Mouse (Mus musculus): ENCODE measurements around the gene Uspl1. TPM values are rescaled to one million over a fixed set of nuclear protein-coding genes. Genes with fewer than 3 reads are reported as not detected.
A peak's percentile ranks its signal among the peaks of the same experiment; 100 is the strongest.

The Uspl1 gene
- polyA plus RNA-seq, 1 experiment from 2014 or later = 53.7 TPM

DNA sequence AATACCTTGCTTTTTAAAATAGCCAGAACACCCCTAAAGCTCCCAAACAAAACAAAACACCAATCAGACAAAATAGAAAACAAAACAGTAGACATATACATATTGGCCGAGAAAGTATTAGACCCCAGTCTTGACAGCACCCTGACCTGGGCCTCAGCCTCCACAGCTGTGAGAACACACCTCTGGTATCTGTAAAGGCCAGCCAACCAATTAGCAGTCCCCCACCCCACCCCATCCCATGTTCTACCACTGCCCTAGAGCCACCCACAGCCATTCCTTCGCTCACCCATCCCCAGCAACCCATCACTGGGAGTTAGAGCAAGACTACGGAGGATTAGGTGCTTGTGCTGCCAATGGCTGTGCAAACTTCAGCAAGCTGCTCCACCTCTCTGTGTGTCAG is 33.3 kb upstream of the Uspl1 start:
- Histone ChIP-seq H3K27ac (no peak overlapping the region), H3K36me3 (no peaks in the 10 kb centered on the region), H3K4me1 (peaks cover 5% of the 10 kb centered on the region; the same call in 1 of the 2 replicates), H3K9me3 (no peaks in the 10 kb centered on the region), H3K4me3 (no peak overlapping the region), H3K27me3 (ENCODE audit: insufficient read depth, poor library complexity, severe bottlenecking) (no peaks in the 10 kb centered on the region)
- DNase-seq (ENCODE audit: low spot score) = no peak
- 86% methylated on average over 3 of the region's 3 CpGs for WGBS

DNA sequence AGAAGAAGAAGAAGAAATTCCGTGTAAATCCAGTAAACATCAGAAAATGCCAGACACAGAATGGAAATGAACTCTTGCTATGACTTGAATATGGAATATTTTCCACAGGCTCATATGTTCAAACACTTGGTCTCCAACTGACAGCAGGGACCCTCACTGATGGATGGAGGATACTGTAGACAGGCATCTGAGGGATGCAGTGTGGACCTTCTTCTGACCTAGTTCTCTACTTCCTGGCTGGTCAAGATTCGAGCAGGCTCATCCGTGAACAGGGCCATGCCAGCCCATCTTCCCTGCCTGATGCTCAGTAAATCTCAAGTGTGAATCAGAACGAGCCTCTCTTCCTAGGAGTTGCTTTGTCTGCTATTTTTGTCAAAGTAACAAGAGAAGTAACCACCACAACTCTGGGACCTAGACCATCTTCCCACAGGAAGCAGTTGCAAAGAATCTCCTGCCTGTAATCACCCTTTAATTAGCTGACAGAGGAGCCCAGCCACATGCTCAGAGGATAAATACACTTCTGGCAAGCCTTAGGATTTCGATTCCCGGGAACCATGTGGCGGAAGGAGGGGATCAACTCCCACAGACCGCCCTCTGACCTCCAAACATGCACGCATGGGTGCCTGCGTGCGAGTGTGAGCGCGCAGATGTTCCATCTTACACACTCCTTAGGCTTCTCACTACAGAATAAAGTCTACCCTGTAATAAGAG is 31.9 kb upstream of the Uspl1 start:
- Histone ChIP-seq H3K27ac (peak overlapping the region; percentile 44; the same call in 1 of the 2 replicates), H3K4me1 (peaks cover 5% of the 10 kb centered on the region; the same call in 1 of the 2 replicates), H3K4me3 (no peak overlapping the region), H3K27me3 (ENCODE audit: insufficient read depth, poor library complexity, severe bottlenecking) (no peaks in the 10 kb centered on the region), H3K9me3 (no peaks in the 10 kb centered on the region), H3K36me3 (no peaks in the 10 kb centered on the region)
- WGBS = 63% methylated on average over 13 of the region's 13 CpGs
- peak; percentile 58 for DNase-seq (ENCODE audit: low spot score)

DNA sequence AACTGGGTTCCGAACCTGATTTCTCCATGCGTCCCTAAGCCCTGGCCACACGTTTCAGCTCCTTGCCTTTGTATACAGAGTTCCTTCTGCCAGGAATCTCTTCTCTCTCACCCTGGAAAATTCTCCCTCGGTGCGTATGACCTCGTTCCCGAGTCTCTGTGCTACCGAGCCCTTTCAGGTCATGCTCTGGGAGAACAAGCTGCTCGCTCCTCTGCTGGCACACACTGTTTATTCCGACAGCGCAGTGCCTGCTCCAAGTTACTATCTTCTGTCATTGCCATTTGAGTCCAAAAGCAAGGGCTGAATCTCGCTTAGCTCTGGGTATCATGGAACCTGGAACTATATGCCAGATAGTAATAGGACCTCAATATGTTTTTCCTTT is 31.4 kb upstream of the Uspl1 start:
- H3K27ac ChIP-seq = peak overlapping the region; percentile 44; the same call in 1 of the 2 replicates
- WGBS = 70% methylated on average over 12 of the region's 12 CpGs

DNA sequence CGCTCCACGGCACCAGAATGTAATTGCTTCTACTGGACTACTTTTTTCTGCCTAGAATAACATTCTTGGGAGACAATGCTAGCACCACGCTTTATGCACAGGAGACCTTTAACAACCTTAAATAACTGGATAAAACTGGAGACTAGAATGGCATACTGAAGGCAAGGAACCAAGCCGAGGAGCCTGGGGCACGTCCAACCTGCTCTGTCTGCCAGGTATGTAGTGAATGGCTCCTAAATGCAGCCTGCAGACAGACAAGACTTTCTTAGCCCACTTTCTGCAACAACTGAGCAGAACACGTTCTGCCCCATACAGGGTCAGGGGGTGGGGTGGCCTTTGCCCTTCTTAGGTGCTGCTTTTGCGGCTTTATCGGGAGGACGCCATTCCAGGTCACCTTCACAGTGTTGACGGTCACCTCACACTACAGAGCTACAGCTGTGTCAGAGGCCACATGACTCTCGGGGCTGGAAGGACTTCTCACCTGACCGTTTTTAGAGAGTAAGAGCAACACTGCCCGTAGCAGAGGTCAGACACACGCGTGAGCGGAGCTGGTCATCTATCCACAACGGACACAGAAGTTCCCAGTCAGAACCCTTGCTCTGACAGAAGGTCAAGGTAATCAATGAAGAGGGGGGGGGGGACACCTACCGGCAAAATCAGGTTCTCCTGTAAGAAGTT is 27.1 kb upstream of the Uspl1 start:
- Histone ChIP-seq H3K9me3 (no peaks in the 10 kb centered on the region), H3K27ac (no peak overlapping the region), H3K36me3 (no peaks in the 10 kb centered on the region), H3K27me3 (ENCODE audit: insufficient read depth, poor library complexity, severe bottlenecking) (no peaks in the 10 kb centered on the region), H3K4me3 (no peak overlapping the region), H3K4me1 (0 out of 2 replicates have a peak, but pooled peaks cover 5% of the 10 kb centered on the region)
- peak; percentile 67 for DNase-seq (ENCODE audit: low spot score)
- 78% methylated on average over 18 of the region's 18 CpGs for WGBS

More for the DNA sequence above, 31.4 kb upstream of the Uspl1 start:
- no peak overlapping the region for H3K4me3 ChIP-seq
- peak; percentile 70 for DNase-seq (ENCODE audit: low spot score)
- H3K4me1 ChIP-seq = peaks cover 5% of the 10 kb centered on the region; the same call in 1 of the 2 replicates
- H3K9me3 ChIP-seq = no peaks in the 10 kb centered on the region
- H3K36me3 ChIP-seq = no peaks in the 10 kb centered on the region
- H3K27me3 ChIP-seq (ENCODE audit: insufficient read depth, poor library complexity, severe bottlenecking) = no peaks in the 10 kb centered on the region

DNA sequence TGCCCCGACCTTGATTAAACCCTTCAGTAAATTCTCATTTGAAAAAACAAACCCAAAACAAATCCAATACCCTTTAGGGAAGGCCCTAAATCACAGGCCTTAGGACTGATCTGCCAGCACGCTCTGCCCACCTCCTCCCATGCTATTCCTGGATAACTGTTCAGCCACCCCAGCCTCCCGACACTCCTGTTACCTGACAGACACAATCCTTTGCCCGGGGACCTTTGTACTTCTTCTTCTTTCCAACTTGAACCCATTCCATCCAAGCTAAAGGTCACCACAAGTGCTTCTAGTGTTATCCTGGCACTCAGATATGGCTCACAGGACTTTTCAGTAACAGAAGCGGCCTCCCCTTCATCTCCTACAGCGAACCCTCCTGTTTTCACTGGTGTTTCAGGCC is 25.1 kb upstream of the Uspl1 start:
- Histone ChIP-seq H3K4me1 (no peaks in the 10 kb centered on the region), H3K9me3 (no peaks in the 10 kb centered on the region), H3K4me3 (no peak overlapping the region), H3K27me3 (ENCODE audit: insufficient read depth, poor library complexity, severe bottlenecking) (no peaks in the 10 kb centered on the region), H3K36me3 (no peaks in the 10 kb centered on the region), H3K27ac (no peak overlapping the region)
- peak; percentile 68 for DNase-seq (ENCODE audit: low spot score)
- WGBS = 77% methylated on average over 6 of the region's 6 CpGs

DNA sequence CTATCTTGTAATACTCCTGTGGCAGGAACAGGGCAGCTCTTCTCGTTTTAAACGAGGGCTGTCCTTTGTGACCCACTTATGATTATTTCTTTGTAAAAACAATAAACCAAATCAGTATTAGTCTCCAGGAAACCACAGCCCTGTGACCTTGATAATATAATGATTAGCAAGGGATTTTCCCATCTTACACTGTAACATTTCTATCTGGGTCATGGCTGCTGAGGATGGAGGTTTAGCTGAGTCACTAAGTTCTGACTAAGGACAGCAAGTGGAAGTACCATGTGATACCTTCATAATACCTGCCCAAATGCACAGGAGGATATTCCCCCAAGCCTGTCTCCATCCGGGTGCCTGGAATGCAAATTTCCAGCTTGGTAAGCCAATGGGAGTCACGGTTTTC is 23.7 kb upstream of the Uspl1 start:
- 72% methylated on average over 4 of the region's 4 CpGs for WGBS
- H3K36me3 ChIP-seq = no peaks in the 10 kb centered on the region
- DNase-seq (ENCODE audit: low spot score) = peak; percentile 36

DNA sequence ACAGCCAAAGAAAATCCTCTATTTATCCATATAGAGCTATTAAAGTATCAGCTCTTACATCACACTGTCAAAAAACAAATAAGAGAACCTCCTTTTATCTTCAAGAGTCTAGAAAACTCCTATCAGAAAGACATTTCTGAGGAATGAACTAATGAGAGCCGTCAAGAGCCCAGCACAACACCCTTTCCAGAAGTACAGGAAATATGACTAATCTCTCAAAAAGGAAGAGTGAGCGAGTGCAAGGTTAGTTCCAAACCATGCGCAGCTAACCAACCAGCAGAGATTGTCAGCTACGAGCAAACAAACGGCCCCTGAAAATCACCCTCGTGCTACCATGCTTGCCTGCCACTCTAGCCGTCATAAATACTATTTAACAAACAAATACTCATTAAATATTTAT is 21.3 kb upstream of the Uspl1 start:
- peak; percentile 63 for DNase-seq (ENCODE audit: low spot score)
- WGBS = 58% methylated on average over 7 of the region's 7 CpGs
- H3K4me3 ChIP-seq = no peak overlapping the region
- H3K27me3 ChIP-seq (ENCODE audit: insufficient read depth, poor library complexity, severe bottlenecking) = no peaks in the 10 kb centered on the region
- H3K27ac ChIP-seq = no peak overlapping the region
- no peaks in the 10 kb centered on the region for H3K36me3 ChIP-seq
- no peaks in the 10 kb centered on the region for H3K4me1 ChIP-seq
- H3K9me3 ChIP-seq = no peaks in the 10 kb centered on the region

More for the DNA sequence above, 23.7 kb upstream of the Uspl1 start:
- Histone ChIP-seq H3K9me3 (no peaks in the 10 kb centered on the region), H3K4me1 (no peaks in the 10 kb centered on the region), H3K27me3 (ENCODE audit: insufficient read depth, poor library complexity, severe bottlenecking) (no peaks in the 10 kb centered on the region), H3K27ac (no peak overlapping the region), H3K4me3 (no peak overlapping the region)

DNA sequence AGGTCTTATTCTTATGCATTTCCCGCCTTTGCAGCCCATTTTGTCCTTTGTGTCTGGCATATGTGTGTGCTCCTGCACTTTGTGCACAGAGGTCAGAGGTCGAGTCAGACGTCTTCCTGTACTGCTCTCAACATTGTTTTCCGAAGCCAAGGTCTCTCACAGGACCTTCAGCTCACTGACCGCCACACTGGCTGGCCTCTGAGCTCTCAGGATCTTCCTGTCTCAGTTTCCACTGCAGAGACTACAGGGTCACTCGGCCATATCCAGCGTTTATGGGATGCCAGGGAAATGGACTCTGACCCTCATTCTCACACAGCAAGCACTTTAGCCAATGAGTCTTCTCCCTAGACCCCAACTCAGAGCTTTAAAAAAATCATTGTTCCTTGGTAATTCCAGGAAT is 19.3 kb upstream of the Uspl1 start:
- Histone ChIP-seq H3K27ac (peak overlapping the region; percentile 56; the same call in 1 of the 2 replicates), H3K9me3 (no peaks in the 10 kb centered on the region), H3K4me3 (no peak overlapping the region), H3K36me3 (no peaks in the 10 kb centered on the region), H3K4me1 (no peaks in the 10 kb centered on the region), H3K27me3 (ENCODE audit: insufficient read depth, poor library complexity, severe bottlenecking) (no peaks in the 10 kb centered on the region)
- 48% methylated on average over 7 of the region's 7 CpGs for WGBS
- DNase-seq (ENCODE audit: low spot score) = peak; percentile 76

DNA sequence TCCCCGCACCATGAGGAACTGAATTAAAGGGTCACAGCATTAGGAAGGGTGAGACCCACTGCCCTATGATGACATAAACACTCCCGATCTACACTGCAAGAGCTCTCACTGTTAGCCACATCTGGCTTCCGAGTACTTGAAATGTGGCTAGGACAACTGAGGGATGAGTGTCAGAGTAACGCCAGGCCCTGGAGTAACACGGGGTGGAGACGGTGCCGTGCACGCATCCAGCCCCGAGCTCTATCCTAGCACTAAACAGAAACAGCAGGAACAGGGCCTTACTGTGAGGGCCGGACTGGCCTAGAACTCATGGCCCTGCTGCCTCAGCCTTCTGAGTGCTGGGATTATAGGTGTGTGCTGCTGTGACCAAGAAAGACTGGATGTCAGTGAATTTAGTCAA is 18.1 kb upstream of the Uspl1 start:
- no peaks in the 10 kb centered on the region for H3K9me3 ChIP-seq
- no peaks in the 10 kb centered on the region for H3K27me3 ChIP-seq (ENCODE audit: insufficient read depth, poor library complexity, severe bottlenecking)
- H3K27ac ChIP-seq = no peak overlapping the region
- no peak overlapping the region for H3K4me3 ChIP-seq
- WGBS = 87% methylated on average over 10 of the region's 10 CpGs
- peak; percentile 68 for DNase-seq (ENCODE audit: low spot score)
- no peaks in the 10 kb centered on the region for H3K36me3 ChIP-seq
- H3K4me1 ChIP-seq = no peaks in the 10 kb centered on the region

DNA sequence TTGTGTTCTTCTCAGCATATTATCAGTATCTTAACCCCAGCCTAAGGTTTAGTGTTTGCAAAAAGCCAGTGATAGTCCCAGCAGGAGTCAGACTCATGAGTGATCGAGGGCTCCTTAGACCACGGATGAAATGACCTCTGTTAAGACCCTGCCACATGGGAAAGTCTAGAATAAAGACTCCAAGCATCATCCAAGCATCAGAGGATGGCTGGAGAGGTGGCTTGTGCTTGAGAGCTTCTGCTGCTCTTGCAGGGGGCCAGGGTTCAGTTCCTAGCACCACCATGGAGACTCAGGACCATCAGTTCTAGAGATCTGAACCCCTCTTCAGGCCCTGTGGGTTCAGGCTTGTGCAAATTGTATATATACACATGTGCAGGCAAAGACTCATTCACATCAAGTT is 16.1 kb upstream of the Uspl1 start:
- Histone ChIP-seq H3K27ac (no peak overlapping the region), H3K4me1 (0 out of 2 replicates have a peak, but pooled peaks cover 3% of the 10 kb centered on the region), H3K36me3 (no peaks in the 10 kb centered on the region), H3K9me3 (no peaks in the 10 kb centered on the region), H3K27me3 (ENCODE audit: insufficient read depth, poor library complexity, severe bottlenecking) (no peaks in the 10 kb centered on the region), H3K4me3 (no peak overlapping the region)
- DNase-seq (ENCODE audit: low spot score) = peak; percentile 53
- 87% methylated on average over 2 of the region's 2 CpGs for WGBS

DNA sequence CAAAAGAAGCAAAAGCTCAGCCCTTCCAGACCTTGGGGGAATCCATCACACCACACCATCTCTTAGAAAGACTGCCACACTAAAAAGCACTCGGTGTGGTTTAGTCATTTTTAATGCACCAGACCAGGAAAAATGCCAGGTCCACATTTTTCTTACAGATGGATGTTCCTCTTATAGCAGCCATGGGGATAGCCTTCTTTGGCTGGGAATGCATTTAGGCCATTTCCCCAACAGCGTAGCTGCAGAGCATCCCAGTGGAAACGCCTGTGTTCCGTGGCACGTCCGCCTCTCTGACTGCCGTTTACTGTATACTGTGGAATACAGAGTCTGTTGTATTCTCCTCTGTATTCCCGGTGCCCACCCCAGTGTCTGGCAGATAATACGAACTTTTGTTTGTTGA is 15.3 kb upstream of the Uspl1 start:
- WGBS = 90% methylated on average over 9 of the region's 9 CpGs
- peak; percentile 17 for DNase-seq (ENCODE audit: low spot score)
- Histone ChIP-seq H3K9me3 (no peaks in the 10 kb centered on the region), H3K4me1 (0 out of 2 replicates have a peak, but pooled peaks cover 3% of the 10 kb centered on the region), H3K27me3 (ENCODE audit: insufficient read depth, poor library complexity, severe bottlenecking) (no peaks in the 10 kb centered on the region), H3K36me3 (no peaks in the 10 kb centered on the region), H3K4me3 (no peak overlapping the region), H3K27ac (no peak overlapping the region)

DNA sequence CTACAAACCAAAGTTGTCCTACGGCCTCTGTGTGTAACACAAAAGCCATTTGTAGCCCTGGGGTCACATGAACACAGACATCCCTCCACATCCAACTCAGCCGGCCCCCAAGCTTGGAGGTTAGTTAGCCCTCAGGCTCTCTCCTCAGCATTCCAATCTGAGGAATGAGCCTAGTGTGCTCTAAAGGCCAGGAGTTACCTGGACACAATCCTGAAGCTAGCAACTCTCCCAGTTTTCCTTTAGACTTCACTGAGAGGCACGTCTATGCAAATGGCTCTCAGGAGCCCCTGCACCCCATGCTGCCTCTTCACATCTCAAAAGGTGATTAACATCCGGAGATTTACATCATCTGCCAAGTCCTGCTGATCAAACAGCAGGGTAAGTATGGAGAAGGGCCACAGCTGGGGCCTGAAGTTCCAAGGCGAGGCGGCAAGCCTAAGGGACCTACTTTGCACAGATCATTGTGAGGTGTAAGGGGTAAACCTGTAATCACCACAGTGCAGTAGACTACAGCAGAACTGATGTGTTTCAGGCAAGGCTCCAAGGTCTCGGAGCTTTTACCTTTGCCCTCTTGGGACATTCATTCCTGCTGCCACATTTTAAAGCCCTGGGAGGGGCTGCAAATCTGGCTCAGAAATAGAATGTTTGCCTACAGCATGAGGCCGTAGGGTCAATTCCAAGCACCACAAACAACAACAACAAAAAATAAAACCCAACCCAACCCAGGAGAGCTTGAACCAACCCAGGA is 13.1 kb upstream of the Uspl1 start:
- WGBS = 57% methylated on average over 8 of the region's 8 CpGs
- no peaks in the 10 kb centered on the region for H3K27me3 ChIP-seq (ENCODE audit: insufficient read depth, poor library complexity, severe bottlenecking)

DNA sequence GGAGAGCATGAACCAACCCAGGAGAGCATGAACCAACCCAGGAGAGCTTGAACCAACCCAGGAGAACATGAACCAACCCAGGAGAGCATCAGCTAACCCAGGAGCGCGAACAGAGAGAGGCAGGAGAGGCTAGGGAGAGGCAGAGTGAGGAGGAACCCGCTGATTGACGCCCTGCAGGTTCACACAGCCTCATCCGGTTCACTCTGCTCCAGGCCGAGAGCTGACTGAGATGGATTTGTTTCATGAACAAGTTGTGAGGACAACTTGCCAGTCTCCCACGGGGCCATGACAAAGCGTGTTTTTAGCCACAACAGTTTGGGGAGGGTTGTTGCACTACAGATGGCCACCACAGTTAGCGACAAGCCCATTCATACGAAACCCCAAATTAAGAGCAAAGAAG is 11.9 kb upstream of the Uspl1 start:
- no peaks in the 10 kb centered on the region for H3K36me3 ChIP-seq
- H3K27me3 ChIP-seq (ENCODE audit: insufficient read depth, poor library complexity, severe bottlenecking) = no peaks in the 10 kb centered on the region
- 45% methylated on average over 10 of the region's 10 CpGs for WGBS
- H3K4me1 ChIP-seq = 0 out of 2 replicates have a peak, but pooled peaks cover 3% of the 10 kb centered on the region
- H3K27ac ChIP-seq = no peak overlapping the region
- peak; percentile 64 for DNase-seq (ENCODE audit: low spot score)
- H3K4me3 ChIP-seq = no peak overlapping the region
- H3K9me3 ChIP-seq = no peaks in the 10 kb centered on the region

More for the DNA sequence above, 13.1 kb upstream of the Uspl1 start:
- peak; percentile 61 for DNase-seq (ENCODE audit: low spot score)
- Histone ChIP-seq H3K27ac (no peak overlapping the region), H3K36me3 (no peaks in the 10 kb centered on the region), H3K9me3 (no peaks in the 10 kb centered on the region), H3K4me3 (no peak overlapping the region), H3K4me1 (0 out of 2 replicates have a peak, but pooled peaks cover 3% of the 10 kb centered on the region)

Measured in heart, embryonic 10.5 days (tissue).